Mouse (Mus musculus): ENCODE data around the gene Tcf20.

Gene Tcf20

DNA sequence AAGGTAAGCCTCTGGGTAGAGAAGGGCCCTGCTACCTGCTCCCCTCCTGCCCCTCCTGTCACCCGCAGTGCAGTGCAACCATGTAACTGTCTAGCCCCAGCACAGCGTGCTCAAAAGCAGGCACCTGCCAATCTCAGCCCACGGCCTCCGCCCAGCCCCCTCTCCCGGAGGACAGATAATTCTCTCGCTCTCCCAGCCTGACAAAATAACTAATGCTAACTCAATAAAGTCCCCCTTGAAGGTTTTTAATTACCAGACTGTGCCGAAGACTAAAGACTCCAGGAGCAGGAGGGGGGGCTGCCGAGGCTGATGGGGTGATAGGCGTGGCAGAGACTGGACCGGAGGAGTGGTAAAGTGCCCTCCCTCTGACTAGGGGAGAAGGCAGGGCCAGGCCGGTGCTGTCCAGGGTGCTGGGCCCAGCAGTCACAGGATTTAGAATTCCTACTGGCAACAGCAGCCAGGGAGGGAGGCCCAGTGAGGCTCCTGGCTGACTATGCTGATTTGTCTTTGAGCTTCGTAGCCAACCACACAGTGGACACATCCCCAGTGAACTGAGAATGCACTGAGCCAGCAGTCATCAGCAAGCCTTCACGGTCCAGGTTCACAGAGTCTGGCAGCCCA lies 66.7 kb downstream of the Tcf20 start:
- Histone ChIP-seq H3K36me3 (ENCODE audit: insufficient read depth, low read length) (0 out of 2 replicates have a peak, but pooled peaks cover 6% of the 10 kb centered on the region), H3K27me3 (ENCODE audit: insufficient read depth, low read length) (peaks cover 51% of the 10 kb centered on the region)
- TF ChIP-seq NANOG (IDR thresholded peaks at IDR 0.05; ENCODE audit: borderline replicate concordance, low read length): no peak

DNA sequence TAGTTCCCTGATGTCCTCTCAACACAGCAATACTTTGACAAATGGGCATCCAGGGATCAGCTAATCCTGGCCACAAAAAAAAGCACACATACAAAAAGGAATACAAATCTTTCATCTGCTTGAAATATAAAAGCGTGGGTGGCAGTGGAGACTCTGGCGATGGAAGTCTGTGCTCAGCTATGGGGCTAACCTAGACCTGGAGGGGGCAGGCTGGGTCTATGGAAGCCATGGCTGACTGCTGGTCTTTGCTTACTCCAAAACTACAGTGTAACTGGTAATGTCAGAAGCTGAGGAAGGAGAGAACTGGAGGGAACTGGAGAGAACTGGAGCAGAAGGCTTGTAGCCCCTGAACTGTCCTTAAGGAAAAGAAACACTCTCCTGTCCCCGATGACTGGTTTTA lies 69.7 kb downstream of the Tcf20 start:
- Histone ChIP-seq H3K4me1 (replicated peaks; ENCODE audit: low read depth, low read length) (peaks cover 37% of the 10 kb centered on the region), H3K36me3 (ENCODE audit: insufficient read depth, low read length) (0 out of 2 replicates have a peak, but pooled peaks cover 6% of the 10 kb centered on the region), H3K9me3 (ENCODE audit: low read length) (no peaks in the 10 kb centered on the region), H3K4me3 (replicated peaks; ENCODE audit: low read length) (no peak overlapping the region), H3K27me3 (ENCODE audit: insufficient read depth, low read length) (peaks cover 71% of the 10 kb centered on the region)
- TF ChIP-seq NANOG (IDR thresholded peaks at IDR 0.05; ENCODE audit: borderline replicate concordance, low read length) (no peak), POU5F1 (IDR thresholded peaks at IDR 0.05; ENCODE audit: borderline replicate concordance, low read length) (no peak), CTCF (conservative IDR thresholded peaks at IDR 0.05; ENCODE audit: low read length) (no peak)

More for the DNA sequence above, 66.7 kb downstream of the Tcf20 start:
- Histone ChIP-seq H3K9me3 (ENCODE audit: low read length) (no peaks in the 10 kb centered on the region), H3K4me1 (replicated peaks; ENCODE audit: low read depth, low read length) (peaks cover 56% of the 10 kb centered on the region), H3K4me3 (replicated peaks; ENCODE audit: low read length) (peak overlapping the region; percentile 73)

DNA sequence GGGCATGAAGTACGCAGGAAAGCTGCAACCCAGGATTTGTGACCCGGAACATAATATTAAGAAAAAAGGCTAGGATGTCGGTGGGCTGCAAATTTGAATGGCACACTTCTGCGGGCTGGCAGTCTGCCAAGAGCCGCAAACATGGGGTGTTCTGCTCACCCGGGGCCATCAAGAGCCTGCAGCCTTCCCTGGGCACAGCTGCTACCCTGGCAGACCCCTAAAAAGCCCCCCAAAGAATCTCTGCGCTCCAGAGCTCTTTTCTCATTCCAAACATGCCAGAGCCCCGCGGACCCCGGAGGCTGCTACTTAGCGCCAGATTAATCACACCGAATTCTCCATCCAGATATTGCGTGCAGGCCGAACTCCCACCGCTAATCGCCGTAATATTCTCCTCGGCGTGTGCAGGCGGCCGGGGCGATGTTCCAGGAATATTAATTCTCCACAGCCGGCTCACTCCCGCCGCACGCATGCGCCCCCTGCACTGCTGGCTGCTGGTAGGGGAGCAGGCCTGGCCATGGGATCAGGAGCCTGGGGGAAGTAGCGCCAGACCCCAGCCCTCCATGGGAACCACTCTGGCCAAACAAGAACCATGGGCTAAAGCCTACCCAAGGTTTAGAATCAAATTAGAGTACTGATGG lies 70.3 kb downstream of the Tcf20 start:
- peaks cover 38% of the 10 kb centered on the region for H3K4me1 ChIP-seq (replicated peaks; ENCODE audit: low read depth, low read length)
- H3K4me3 ChIP-seq (replicated peaks; ENCODE audit: low read length): peak overlapping the region; percentile 69
- H3K9me3 ChIP-seq (ENCODE audit: low read length): no peaks in the 10 kb centered on the region
- peaks cover 77% of the 10 kb centered on the region for H3K27me3 ChIP-seq (ENCODE audit: insufficient read depth, low read length)
- H3K36me3 ChIP-seq (ENCODE audit: insufficient read depth, low read length): 0 out of 2 replicates have a peak, but pooled peaks cover 6% of the 10 kb centered on the region
- TF ChIP-seq NANOG (IDR thresholded peaks at IDR 0.05; ENCODE audit: borderline replicate concordance, low read length): no peak
- TF ChIP-seq POU5F1 (IDR thresholded peaks at IDR 0.05; ENCODE audit: borderline replicate concordance, low read length): no peak
- TF ChIP-seq CTCF (conservative IDR thresholded peaks at IDR 0.05; ENCODE audit: low read length): no peak

DNA sequence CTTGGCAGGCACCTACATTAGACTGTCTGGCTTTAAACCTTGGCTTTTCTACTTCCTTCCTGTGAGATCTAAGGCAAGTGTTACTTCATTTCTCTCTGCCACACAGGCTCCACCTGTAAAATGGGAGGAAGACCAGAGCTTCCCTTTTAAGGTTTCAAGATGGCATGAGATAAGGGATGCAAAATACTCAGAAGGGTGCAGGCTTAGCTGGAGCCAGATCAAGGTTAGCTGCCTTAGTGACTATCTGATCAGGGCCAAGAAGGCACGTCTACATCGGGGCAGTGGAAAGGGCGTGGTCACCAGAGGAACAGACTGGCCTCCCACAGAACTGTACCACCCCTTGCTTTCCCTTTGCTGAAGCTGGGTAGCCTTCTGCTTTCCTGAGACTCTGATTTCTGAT lies 73.2 kb downstream of the Tcf20 start:
- H3K4me3 ChIP-seq (replicated peaks; ENCODE audit: low read length): no peak overlapping the region
- peaks cover 53% of the 10 kb centered on the region for H3K4me1 ChIP-seq (replicated peaks; ENCODE audit: low read depth, low read length)
- 0 out of 2 replicates have a peak, but pooled peaks cover 1% of the 10 kb centered on the region for H3K36me3 ChIP-seq (ENCODE audit: insufficient read depth, low read length)
- no peaks in the 10 kb centered on the region for H3K9me3 ChIP-seq (ENCODE audit: low read length)
- TF ChIP-seq NANOG (IDR thresholded peaks at IDR 0.05; ENCODE audit: borderline replicate concordance, low read length): no peak
- no peak for TF ChIP-seq POU5F1 (IDR thresholded peaks at IDR 0.05; ENCODE audit: borderline replicate concordance, low read length)
- peaks cover 93% of the 10 kb centered on the region for H3K27me3 ChIP-seq (ENCODE audit: insufficient read depth, low read length)

DNA sequence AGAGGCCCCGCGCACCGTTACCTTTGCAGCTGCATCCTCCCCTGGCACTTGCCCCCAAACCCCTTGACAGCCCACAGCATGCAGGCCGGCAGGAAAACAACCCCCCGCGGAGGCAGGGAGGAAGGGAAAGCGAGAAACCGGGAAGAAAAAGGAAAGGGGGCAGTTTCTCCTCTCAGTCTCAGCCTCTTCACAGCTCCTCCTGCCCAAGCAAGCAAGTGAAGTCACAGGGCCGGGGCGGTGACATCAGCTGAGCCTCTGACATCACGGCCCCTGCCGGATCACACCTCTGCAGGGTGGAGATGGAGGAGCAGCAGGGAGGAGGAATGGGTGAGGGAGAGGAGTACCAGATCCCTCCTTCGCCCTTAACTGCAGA lies 75.7 kb downstream of the Tcf20 start:
- Histone ChIP-seq H3K4me3 (replicated peaks; ENCODE audit: low read length) (peak overlapping the region; percentile 77), H3K9me3 (ENCODE audit: low read length) (no peaks in the 10 kb centered on the region), H3K36me3 (ENCODE audit: insufficient read depth, low read length) (no peaks in the 10 kb centered on the region), H3K27me3 (ENCODE audit: insufficient read depth, low read length) (peaks cover 68% of the 10 kb centered on the region), H3K4me1 (replicated peaks; ENCODE audit: low read depth, low read length) (peaks cover 67% of the 10 kb centered on the region)
- TF ChIP-seq CTCF (conservative IDR thresholded peaks at IDR 0.05; ENCODE audit: low read length) (no peak), NANOG (IDR thresholded peaks at IDR 0.05; ENCODE audit: borderline replicate concordance, low read length) (no peak), POU5F1 (IDR thresholded peaks at IDR 0.05; ENCODE audit: borderline replicate concordance, low read length) (no peak)

DNA sequence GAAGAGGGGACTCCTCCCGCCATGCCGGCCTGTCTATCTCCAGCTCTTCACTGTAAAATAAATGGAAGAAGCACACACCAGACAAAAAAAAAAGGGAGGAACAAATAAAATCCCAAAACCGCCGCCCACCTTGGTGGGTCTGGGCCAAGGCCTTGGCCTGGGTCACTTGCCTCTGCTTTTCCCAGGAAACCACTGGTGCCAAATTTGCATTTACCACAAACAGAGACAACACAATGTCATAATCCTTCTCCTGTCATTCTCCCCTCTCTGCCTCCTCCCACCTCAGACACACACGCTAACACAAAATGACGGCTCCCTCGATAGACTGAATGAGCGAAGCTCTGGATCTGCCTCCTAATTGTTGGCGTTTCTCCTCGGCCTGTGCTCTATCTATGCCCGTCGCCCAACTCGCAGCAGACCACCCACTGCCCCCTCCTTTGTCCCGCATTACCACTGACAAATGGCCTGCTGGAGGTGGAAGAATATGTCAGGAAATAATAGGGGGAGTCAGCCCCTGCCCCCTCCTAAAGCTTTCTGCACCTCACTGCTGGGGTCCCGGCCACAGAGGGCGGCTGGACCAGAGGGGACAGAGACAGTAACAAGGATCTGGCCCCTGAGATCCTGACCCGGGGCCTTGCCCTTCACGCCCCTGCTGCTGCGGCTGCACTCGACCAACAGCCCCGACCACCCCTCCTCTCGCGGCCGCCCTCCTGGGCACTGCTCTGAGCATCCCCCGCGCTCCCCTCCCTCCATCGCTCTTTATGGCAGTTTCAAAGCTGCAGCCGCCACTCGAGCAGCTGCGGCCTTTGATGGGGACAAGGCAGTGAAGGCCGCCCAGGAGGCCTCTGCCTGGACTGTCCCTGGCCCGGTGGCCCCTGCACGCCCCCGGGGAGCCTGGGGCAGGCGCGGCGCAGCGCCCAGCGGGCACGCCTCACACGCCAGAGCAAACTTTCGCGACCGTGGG lies 76.4 kb downstream of the Tcf20 start:
- Histone ChIP-seq H3K9me3 (ENCODE audit: low read length) (no peaks in the 10 kb centered on the region), H3K4me1 (replicated peaks; ENCODE audit: low read depth, low read length) (peaks cover 74% of the 10 kb centered on the region), H3K4me3 (replicated peaks; ENCODE audit: low read length) (peak overlapping the region; percentile 77), H3K36me3 (ENCODE audit: insufficient read depth, low read length) (no peaks in the 10 kb centered on the region), H3K27me3 (ENCODE audit: insufficient read depth, low read length) (peaks cover 65% of the 10 kb centered on the region)
- TF ChIP-seq POU5F1 (IDR thresholded peaks at IDR 0.05; ENCODE audit: borderline replicate concordance, low read length) (no peak), NANOG (IDR thresholded peaks at IDR 0.05; ENCODE audit: borderline replicate concordance, low read length) (no peak), CTCF (conservative IDR thresholded peaks at IDR 0.05; ENCODE audit: low read length) (no peak)

DNA sequence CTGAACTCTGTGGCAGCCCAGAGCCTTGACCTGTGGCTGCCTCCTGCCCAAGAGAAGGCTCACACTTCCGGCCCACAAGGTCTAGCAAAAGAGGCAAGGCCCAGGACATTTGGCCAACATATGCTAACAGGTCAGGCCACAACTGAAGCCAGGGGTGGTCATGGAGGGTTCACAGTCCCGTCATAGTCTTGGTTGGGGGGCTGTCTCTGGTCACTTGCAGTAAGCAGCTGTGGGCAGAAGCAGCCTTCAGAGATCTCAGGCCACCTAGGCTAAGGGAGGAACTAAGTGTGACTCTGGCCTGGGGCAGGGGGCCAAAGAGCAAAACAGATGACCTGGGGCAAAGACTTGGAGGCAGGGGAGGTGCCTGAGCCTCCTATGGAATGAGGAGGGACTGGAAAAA lies 77.1 kb downstream of the Tcf20 start:
- peaks cover 59% of the 10 kb centered on the region for H3K27me3 ChIP-seq (ENCODE audit: insufficient read depth, low read length)
- peak overlapping the region; percentile 77 for H3K4me3 ChIP-seq (replicated peaks; ENCODE audit: low read length)
- H3K36me3 ChIP-seq (ENCODE audit: insufficient read depth, low read length): no peaks in the 10 kb centered on the region
- TF ChIP-seq POU5F1 (IDR thresholded peaks at IDR 0.05; ENCODE audit: borderline replicate concordance, low read length) (no peak), NANOG (IDR thresholded peaks at IDR 0.05; ENCODE audit: borderline replicate concordance, low read length) (no peak), CTCF (conservative IDR thresholded peaks at IDR 0.05; ENCODE audit: low read length) (no peak)
- H3K4me1 ChIP-seq (replicated peaks; ENCODE audit: low read depth, low read length): peaks cover 80% of the 10 kb centered on the region
- no peaks in the 10 kb centered on the region for H3K9me3 ChIP-seq (ENCODE audit: low read length)

DNA sequence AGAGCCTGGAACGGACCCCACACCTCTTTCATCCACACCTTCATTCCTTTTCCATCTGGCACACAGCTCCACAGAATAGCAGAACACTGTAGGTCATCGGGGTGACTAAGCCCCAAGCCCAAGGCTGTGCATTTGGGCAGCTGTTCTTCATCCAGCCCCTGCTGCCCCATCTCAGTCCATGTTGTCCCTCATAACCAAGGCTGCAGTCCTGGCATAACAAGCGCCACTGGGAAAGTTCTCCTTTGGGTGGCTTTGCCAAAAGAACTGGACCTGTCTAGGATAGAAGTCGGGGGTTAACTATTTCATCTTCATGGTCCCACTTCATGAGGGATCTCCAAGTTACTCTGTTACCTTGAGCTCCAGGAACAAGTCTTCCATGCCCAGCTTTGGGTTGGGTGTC lies 77.9 kb downstream of the Tcf20 start:
- Histone ChIP-seq H3K36me3 (ENCODE audit: insufficient read depth, low read length) (no peaks in the 10 kb centered on the region), H3K4me1 (replicated peaks; ENCODE audit: low read depth, low read length) (peaks cover 85% of the 10 kb centered on the region), H3K27me3 (ENCODE audit: insufficient read depth, low read length) (peaks cover 54% of the 10 kb centered on the region), H3K9me3 (ENCODE audit: low read length) (no peaks in the 10 kb centered on the region), H3K4me3 (replicated peaks; ENCODE audit: low read length) (no peak overlapping the region)
- no peak for TF ChIP-seq NANOG (IDR thresholded peaks at IDR 0.05; ENCODE audit: borderline replicate concordance, low read length)
- TF ChIP-seq POU5F1 (IDR thresholded peaks at IDR 0.05; ENCODE audit: borderline replicate concordance, low read length): no peak
- no peak for TF ChIP-seq CTCF (conservative IDR thresholded peaks at IDR 0.05; ENCODE audit: low read length)
